Mouse (Mus musculus) kidney, adult 9 months (tissue): ENCODE results near the gene Endog.
A peak's percentile ranks its signal among the peaks of the same experiment; 100 is the strongest.

Source experiments
- DNase-seq: peaks from one replicate; pipeline ENCODE4 v3.0.0; 2022

Gene Endog

DNA sequence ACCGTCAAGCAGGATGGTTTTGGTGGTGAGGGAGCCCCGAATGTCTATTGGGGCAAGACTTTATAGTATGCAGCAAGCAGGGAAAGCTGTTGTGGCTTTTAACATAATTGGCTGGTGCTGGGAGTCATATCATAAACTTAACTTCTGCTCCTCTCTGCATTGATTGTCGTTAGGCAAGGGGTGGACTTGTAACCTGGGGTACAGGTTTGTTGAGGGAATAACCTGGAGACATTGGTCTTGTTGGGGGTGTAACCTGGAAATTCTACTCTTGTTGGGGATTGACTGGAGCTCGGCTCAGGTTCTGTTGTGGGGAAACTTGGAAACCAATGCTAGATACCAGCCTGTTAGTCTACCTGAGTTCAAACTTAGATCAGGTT is 40.9 kb downstream of the Endog start:
- DNase-seq, result no peak

DNA sequence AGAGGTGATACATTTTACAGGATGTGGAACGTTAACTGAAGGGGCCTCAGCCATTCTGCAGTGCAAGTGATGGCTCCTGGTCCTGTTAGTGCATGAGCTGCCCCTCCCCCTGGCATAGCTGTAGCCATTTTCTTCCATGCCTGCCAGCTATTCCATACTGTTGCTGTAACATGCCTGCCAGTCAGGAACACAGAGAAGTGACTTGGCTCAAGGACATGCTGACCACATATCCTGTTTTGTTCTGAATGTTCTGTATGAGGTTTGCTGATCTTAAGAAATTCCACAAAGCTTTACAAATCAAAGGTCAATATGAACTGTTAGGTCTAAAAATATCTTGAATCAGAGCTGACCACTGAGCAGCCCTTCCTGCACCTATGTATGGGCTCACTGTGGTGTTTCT is 41.7 kb downstream of the Endog start:
- DNase-seq, result peak; percentile 57

DNA sequence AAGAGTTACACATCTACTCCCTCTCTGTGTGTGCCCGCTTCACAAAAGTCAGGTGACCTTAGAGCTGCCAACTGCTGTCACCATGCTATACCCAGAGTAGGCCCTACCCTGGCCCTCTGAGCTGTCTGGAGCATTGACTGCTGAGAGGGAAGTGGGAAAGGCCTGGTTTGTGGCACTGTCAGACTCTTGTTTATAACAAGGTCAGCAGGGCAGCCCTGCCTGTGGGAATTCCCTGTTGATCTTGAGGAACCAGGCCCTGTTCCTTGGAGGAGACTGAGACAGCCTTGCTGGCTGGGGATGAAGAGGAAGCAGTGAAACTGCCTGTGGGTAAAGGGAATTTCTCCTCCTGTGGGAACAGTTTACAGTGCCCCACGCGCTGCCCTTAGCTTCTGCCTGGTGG is 43.5 kb downstream of the Endog start:
- no peak for DNase-seq

GRCm38 (mm10) chr2:30215493-30215892 is 44.2 kb downstream of the Endog start:
- peak; percentile 44 for DNase-seq

GRCm38 (mm10) chr2:30216293-30216692 is 45.0 kb downstream of the Endog start:
- DNase-seq, result no peak
